Mouse (Mus musculus): ENCODE measurements around the gene Asgr2. TPM values are rescaled to one million over a fixed set of nuclear protein-coding genes. Genes with fewer than 3 reads are reported as not detected.

Asgr2 gene
- polyA plus RNA-seq, 1 experiment from 2014 or later: 0.19 TPM

GRCm38 (mm10) chr11:70079928-70080327 lies 12.5 kb upstream of the Asgr2 start:
- ATAC-seq (ENCODE audit: low FRiP score, low TSS enrichment): no peak
- no peaks in the 10 kb centered on the region for H3K9me3 ChIP-seq (ENCODE audit: low read length)
- 69% methylated on average over 7 of the region's 7 CpGs for WGBS
- H3K4me2 ChIP-seq (replicated peaks; ENCODE audit: low read depth, low read length): no peak overlapping the region
- H3K27me3 ChIP-seq (ENCODE audit: insufficient read depth, low read length): peaks cover 5% of the 10 kb centered on the region; the same call in 1 of the 2 replicates
- no peak overlapping the region for H3K27ac ChIP-seq (ENCODE audit: low read length)
- no peaks in the 10 kb centered on the region for H3K36me3 ChIP-seq (ENCODE audit: insufficient read depth, low read length)
- no peak overlapping the region for H3K4me3 ChIP-seq (ENCODE audit: low read length)
- H3K4me1 ChIP-seq (ENCODE audit: insufficient read depth, low read length): no peaks in the 10 kb centered on the region
- no peak overlapping the region for H3K9ac ChIP-seq (replicated peaks; ENCODE audit: low read length)

- Histone ChIP-seq H3K4me1 (ENCODE audit: insufficient read depth, low read length) (no peaks in the 10 kb centered on the region), H3K9me3 (ENCODE audit: low read length) (no peaks in the 10 kb centered on the region), H3K4me3 (ENCODE audit: low read length) (no peak overlapping the region), H3K27me3 (ENCODE audit: insufficient read depth, low read length) (no peaks in the 10 kb centered on the region; the same call in 1 of the 2 replicates), H3K9ac (replicated peaks; ENCODE audit: low read length) (no peak overlapping the region), H3K36me3 (ENCODE audit: insufficient read depth, low read length) (no peaks in the 10 kb centered on the region), H3K27ac (ENCODE audit: low read length) (no peak overlapping the region), H3K4me2 (replicated peaks; ENCODE audit: low read depth, low read length) (no peak overlapping the region)
- no peak for ATAC-seq (ENCODE audit: low FRiP score, low TSS enrichment)
- WGBS: 84% methylated on average over 15 of the region's 15 CpGs
Observed at GRCm38 (mm10) chr11:70080803-70081590, 11.4 kb upstream of the Asgr2 start.

- H3K9ac ChIP-seq (replicated peaks; ENCODE audit: low read length): no peak overlapping the region
- H3K27me3 ChIP-seq (ENCODE audit: insufficient read depth, low read length): no peaks in the 10 kb centered on the region
- H3K4me2 ChIP-seq (replicated peaks; ENCODE audit: low read depth, low read length): no peak overlapping the region
- H3K27ac ChIP-seq (ENCODE audit: low read length): no peak overlapping the region
- no peak for ATAC-seq (ENCODE audit: low FRiP score, low TSS enrichment)
- no peaks in the 10 kb centered on the region for H3K9me3 ChIP-seq (ENCODE audit: low read length)
- H3K4me3 ChIP-seq (ENCODE audit: low read length): no peak overlapping the region
- H3K4me1 ChIP-seq (ENCODE audit: insufficient read depth, low read length): no peaks in the 10 kb centered on the region
- no peaks in the 10 kb centered on the region for H3K36me3 ChIP-seq (ENCODE audit: insufficient read depth, low read length)
- 87% methylated on average over 8 of the region's 8 CpGs for WGBS
Observed at GRCm38 (mm10) chr11:70084563-70084962, 7.9 kb upstream of the Asgr2 start.

GRCm38 (mm10) chr11:70097396-70097795 lies 5.0 kb downstream of the Asgr2 start:
- H3K4me2 ChIP-seq (replicated peaks; ENCODE audit: low read depth, low read length): no peak overlapping the region
- H3K27me3 ChIP-seq (ENCODE audit: insufficient read depth, low read length): 0 out of 2 replicates have a peak, but pooled peaks cover 5% of the 10 kb centered on the region
- H3K4me3 ChIP-seq (ENCODE audit: low read length): no peak overlapping the region
- H3K4me1 ChIP-seq (ENCODE audit: insufficient read depth, low read length): 0 out of 2 replicates have a peak, but pooled peaks cover under 1% of the 10 kb centered on the region
- no peak overlapping the region for H3K27ac ChIP-seq (ENCODE audit: low read length)
- WGBS: 59% methylated on average over 11 of the region's 11 CpGs
- H3K9me3 ChIP-seq (ENCODE audit: low read length): no peaks in the 10 kb centered on the region
- no peak overlapping the region for H3K9ac ChIP-seq (replicated peaks; ENCODE audit: low read length)
- no peak for ATAC-seq (ENCODE audit: low FRiP score, low TSS enrichment)
- no peaks in the 10 kb centered on the region for H3K36me3 ChIP-seq (ENCODE audit: insufficient read depth, low read length)

- H3K27ac ChIP-seq (ENCODE audit: low read length): no peak overlapping the region
- 85% methylated on average over 2 of the region's 2 CpGs for WGBS
Observed at GRCm38 (mm10) chr11:70099102-70099501, 6.7 kb downstream of the Asgr2 start.

GRCm38 (mm10) chr11:70099809-70100208 lies 7.4 kb downstream of the Asgr2 start:
- 89% methylated on average over 2 of the region's 2 CpGs for WGBS
- Histone ChIP-seq H3K9me3 (ENCODE audit: low read length) (no peaks in the 10 kb centered on the region), H3K4me3 (ENCODE audit: low read length) (no peak overlapping the region), H3K4me2 (replicated peaks; ENCODE audit: low read depth, low read length) (no peak overlapping the region), H3K36me3 (ENCODE audit: insufficient read depth, low read length) (no peaks in the 10 kb centered on the region), H3K9ac (replicated peaks; ENCODE audit: low read length) (no peak overlapping the region), H3K27ac (ENCODE audit: low read length) (no peak overlapping the region), H3K4me1 (ENCODE audit: insufficient read depth, low read length) (no peaks in the 10 kb centered on the region), H3K27me3 (ENCODE audit: insufficient read depth, low read length) (0 out of 2 replicates have a peak, but pooled peaks cover 5% of the 10 kb centered on the region)
- no peak for ATAC-seq (ENCODE audit: low FRiP score, low TSS enrichment)

More at GRCm38 (mm10) chr11:70099102-70099501, 6.7 kb downstream of the Asgr2 start:
- H3K9me3 ChIP-seq (ENCODE audit: low read length): no peaks in the 10 kb centered on the region
- H3K27me3 ChIP-seq (ENCODE audit: insufficient read depth, low read length): 0 out of 2 replicates have a peak, but pooled peaks cover 5% of the 10 kb centered on the region
- H3K4me2 ChIP-seq (replicated peaks; ENCODE audit: low read depth, low read length): no peak overlapping the region
- no peak for ATAC-seq (ENCODE audit: low FRiP score, low TSS enrichment)
- no peak overlapping the region for H3K9ac ChIP-seq (replicated peaks; ENCODE audit: low read length)
- H3K4me1 ChIP-seq (ENCODE audit: insufficient read depth, low read length): no peaks in the 10 kb centered on the region
- no peak overlapping the region for H3K4me3 ChIP-seq (ENCODE audit: low read length)
- H3K36me3 ChIP-seq (ENCODE audit: insufficient read depth, low read length): no peaks in the 10 kb centered on the region

GRCm38 (mm10) chr11:70103701-70104315 lies 11.4 kb downstream of the Asgr2 start:
- H3K4me1 ChIP-seq (ENCODE audit: insufficient read depth, low read length): no peaks in the 10 kb centered on the region
- ATAC-seq (ENCODE audit: low FRiP score, low TSS enrichment): no peak
- H3K27me3 ChIP-seq (ENCODE audit: insufficient read depth, low read length): 0 out of 2 replicates have a peak, but pooled peaks cover 2% of the 10 kb centered on the region
- 73% methylated on average over 14 of the region's 14 CpGs for WGBS
- no peak overlapping the region for H3K27ac ChIP-seq (ENCODE audit: low read length)
- H3K9ac ChIP-seq (replicated peaks; ENCODE audit: low read length): no peak overlapping the region
- H3K9me3 ChIP-seq (ENCODE audit: low read length): no peaks in the 10 kb centered on the region
- H3K4me2 ChIP-seq (replicated peaks; ENCODE audit: low read depth, low read length): no peak overlapping the region
- H3K4me3 ChIP-seq (ENCODE audit: low read length): no peak overlapping the region
- H3K36me3 ChIP-seq (ENCODE audit: insufficient read depth, low read length): no peaks in the 10 kb centered on the region

GRCm38 (mm10) chr11:70107085-70107484 lies 14.6 kb downstream of the Asgr2 start:
- no peak for ATAC-seq (ENCODE audit: low FRiP score, low TSS enrichment)
- WGBS: 75% methylated on average over 8 of the region's 8 CpGs

GRCm38 (mm10) chr11:70110146-70110545 lies 17.7 kb downstream of the Asgr2 start:
- no peak overlapping the region for H3K4me2 ChIP-seq (replicated peaks; ENCODE audit: low read depth, low read length)
- no peaks in the 10 kb centered on the region for H3K9me3 ChIP-seq (ENCODE audit: low read length)
- H3K4me3 ChIP-seq (ENCODE audit: low read length): no peak overlapping the region
- 78% methylated on average over 3 of the region's 3 CpGs for WGBS
- H3K9ac ChIP-seq (replicated peaks; ENCODE audit: low read length): no peak overlapping the region
- H3K27me3 ChIP-seq (ENCODE audit: insufficient read depth, low read length): no peaks in the 10 kb centered on the region
- no peaks in the 10 kb centered on the region for H3K4me1 ChIP-seq (ENCODE audit: insufficient read depth, low read length)
- no peak overlapping the region for H3K27ac ChIP-seq (ENCODE audit: low read length)
- no peaks in the 10 kb centered on the region for H3K36me3 ChIP-seq (ENCODE audit: insufficient read depth, low read length)
- no peak for ATAC-seq (ENCODE audit: low FRiP score, low TSS enrichment)

More at GRCm38 (mm10) chr11:70107085-70107484, 14.6 kb downstream of the Asgr2 start:
- no peaks in the 10 kb centered on the region for H3K36me3 ChIP-seq (ENCODE audit: insufficient read depth, low read length)
- H3K4me3 ChIP-seq (ENCODE audit: low read length): no peak overlapping the region
- no peaks in the 10 kb centered on the region for H3K27me3 ChIP-seq (ENCODE audit: insufficient read depth, low read length)
- no peaks in the 10 kb centered on the region for H3K9me3 ChIP-seq (ENCODE audit: low read length)
- H3K9ac ChIP-seq (replicated peaks; ENCODE audit: low read length): no peak overlapping the region
- H3K4me1 ChIP-seq (ENCODE audit: insufficient read depth, low read length): no peaks in the 10 kb centered on the region
- H3K4me2 ChIP-seq (replicated peaks; ENCODE audit: low read depth, low read length): no peak overlapping the region
- H3K27ac ChIP-seq (ENCODE audit: low read length): no peak overlapping the region

GRCm38 (mm10) chr11:70114562-70114961 lies 22.1 kb downstream of the Asgr2 start:
- H3K27me3 ChIP-seq (ENCODE audit: insufficient read depth, low read length): no peaks in the 10 kb centered on the region
- no peak for ATAC-seq (ENCODE audit: low FRiP score, low TSS enrichment)
- H3K4me3 ChIP-seq (ENCODE audit: low read length): no peak overlapping the region
- no peaks in the 10 kb centered on the region for H3K4me1 ChIP-seq (ENCODE audit: insufficient read depth, low read length)
- no peak overlapping the region for H3K27ac ChIP-seq (ENCODE audit: low read length)
- H3K9me3 ChIP-seq (ENCODE audit: low read length): 0 out of 2 replicates have a peak, but pooled peaks cover 3% of the 10 kb centered on the region
- H3K36me3 ChIP-seq (ENCODE audit: insufficient read depth, low read length): no peaks in the 10 kb centered on the region
- H3K4me2 ChIP-seq (replicated peaks; ENCODE audit: low read depth, low read length): no peak overlapping the region
- no peak overlapping the region for H3K9ac ChIP-seq (replicated peaks; ENCODE audit: low read length)
- 23% methylated on average over 4 of the region's 4 CpGs for WGBS
